Mouse (Mus musculus) kidney, adult 8-10 months (tissue): Measurements from ENCODE around the gene Ttc38.

Source experiments
- DNase-seq, 2 experiments: peaks; one replicate each; pipeline ENCODE4 v3.0.0; 2022

The Ttc38 gene

GRCm38 (mm10) chr15:85897113-85897512, 65.0 kb downstream of the Ttc38 start:
- DNase-seq = no peak

GRCm38 (mm10) chr15:85899396-85899795, 67.3 kb downstream of the Ttc38 start:
- no peak for DNase-seq

- no peak for DNase-seq
These were observed 68.2 kb downstream of the Ttc38 start for GRCm38 (mm10) chr15:85900318-85900717.

- no peak for DNase-seq
These were observed 68.7 kb downstream of the Ttc38 start for GRCm38 (mm10) chr15:85900801-85901200.

- no peak for DNase-seq
These were observed 70.4 kb downstream of the Ttc38 start for GRCm38 (mm10) chr15:85902505-85902904.

- no peak for DNase-seq
These were observed 71.7 kb downstream of the Ttc38 start for GRCm38 (mm10) chr15:85903826-85904225.
